Mouse (Mus musculus) testis, postnatal 10 days (tissue): Measurements from ENCODE around the gene Optn.
"Not testable (repeated sequence)": the region's sequence is repeated elsewhere in the genome, so short reads cannot be mapped to it uniquely, and the experiment has no call there.

Experiments used
- DNase-seq: peaks from one replicate; pipeline ENCODE4 v3.0.0; 2021; ENCODE audit warnings: low spot score

Optn gene

DNA sequence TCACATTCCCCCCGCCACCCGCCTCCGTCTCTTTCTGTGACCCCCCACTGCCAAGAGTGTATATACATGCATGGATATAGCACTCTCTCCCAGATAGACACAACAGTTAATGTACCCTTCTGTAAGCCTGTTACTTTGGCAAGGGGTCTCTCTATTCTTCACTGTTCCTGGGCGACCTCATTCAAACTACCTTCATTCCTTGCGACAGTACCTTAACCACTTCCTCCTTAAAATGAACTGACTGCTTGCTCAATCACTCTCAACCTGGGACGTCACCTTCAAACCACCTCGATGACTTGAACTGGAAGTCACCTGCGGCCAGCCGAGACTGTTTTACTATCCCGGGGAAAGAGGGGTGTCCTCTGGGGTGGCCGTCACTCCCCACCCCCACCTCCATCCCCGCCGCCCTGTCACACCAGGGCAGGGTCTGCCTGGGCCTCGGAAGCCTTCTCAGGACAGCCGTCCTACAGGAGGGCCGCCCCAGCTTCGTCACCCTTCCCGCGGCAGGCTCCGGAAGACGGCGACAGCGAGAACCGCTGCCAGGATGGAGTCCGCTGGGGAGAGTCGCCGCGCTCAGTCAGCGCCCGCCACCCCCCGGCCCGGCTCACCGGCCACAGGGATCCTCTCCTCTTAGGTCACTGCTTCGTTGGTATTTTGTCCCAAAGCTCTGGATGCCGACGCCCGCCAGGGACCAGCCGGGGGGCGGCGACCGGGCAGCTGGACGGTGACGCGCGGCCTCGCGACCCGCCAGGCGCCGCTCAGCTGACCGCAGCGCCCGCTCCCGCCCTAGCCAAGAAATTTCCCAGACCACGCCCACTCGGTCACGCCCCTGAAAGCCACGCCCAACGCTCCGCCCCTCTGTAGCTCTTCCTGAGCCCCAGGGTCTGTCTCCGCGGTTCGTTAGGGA is at the start of gene Optn:
Gene Optn (minus strand): TSS at position 753 of the 907 bp plus-strand sequence.
- DNase-seq, result peak; percentile 96

DNA sequence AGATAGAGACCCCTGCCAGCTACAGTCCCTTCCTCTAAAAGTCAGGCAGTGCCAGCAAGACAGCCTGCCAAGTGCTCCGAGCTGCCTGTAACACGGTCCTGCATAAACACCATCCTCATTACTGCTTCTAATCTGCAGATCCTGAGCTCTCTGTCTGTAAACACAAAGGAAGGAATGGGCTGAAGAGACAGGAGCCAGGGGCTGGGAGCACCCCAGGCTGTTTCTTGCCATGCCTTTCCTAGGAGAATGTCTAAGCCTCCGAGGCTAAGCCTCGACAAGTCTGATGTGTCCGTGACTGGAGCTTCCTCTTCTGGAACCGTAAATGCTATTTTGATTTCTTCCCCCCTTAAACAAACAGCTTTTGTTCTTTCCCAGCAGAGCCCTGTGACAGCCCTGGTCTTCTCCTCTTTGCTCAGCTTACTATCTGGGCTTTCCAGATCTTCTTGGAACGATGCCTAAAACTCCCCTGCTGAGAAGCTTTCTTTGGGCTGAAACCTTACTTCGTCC is 49.0 kb upstream of the Optn start:
- no peak for DNase-seq

DNA sequence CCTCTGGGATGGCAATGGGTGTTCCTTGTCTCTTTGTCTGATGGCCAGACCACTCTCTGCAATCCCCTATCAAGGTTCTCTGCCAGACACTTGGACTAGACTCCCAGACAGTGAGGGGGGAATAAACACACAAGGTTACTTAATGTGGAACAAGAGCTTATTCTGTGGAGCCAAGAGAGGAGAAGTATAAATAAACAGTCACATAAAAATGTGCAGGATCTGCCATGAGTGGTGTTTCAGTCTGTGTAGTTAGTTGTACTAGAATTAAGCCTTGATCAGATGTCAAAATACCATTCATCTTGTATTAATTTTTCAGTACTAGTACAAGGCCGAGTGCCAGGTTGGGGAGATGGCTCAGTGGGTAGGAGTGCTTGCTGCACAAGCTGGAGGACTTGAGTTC is 39.0 kb upstream of the Optn start:
- DNase-seq, result no peak

DNA sequence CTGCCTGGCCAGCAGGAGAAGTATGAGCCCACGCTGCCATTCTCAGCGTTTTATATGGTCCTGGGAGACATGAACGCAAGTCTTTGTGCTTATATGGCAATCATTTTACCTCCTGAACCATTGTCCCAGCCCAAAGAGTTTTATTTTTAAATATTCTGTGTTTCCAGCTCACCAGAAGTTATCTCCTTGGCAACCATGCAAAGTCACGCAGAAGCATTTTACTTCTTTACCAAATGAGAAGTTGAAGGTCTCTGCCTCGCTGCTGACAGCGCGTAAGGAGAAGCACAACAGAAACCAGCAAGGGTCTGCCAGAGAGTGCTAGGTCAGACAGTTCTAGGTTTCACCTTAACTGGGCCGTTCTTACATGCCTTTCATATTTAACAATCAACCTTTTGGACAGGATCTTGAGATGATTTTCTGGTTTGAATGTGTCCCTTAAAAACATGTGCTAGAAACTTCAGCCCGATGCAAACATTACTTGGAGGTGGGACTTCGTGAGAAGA is 37.9 kb upstream of the Optn start:
- DNase-seq, result no peak

DNA sequence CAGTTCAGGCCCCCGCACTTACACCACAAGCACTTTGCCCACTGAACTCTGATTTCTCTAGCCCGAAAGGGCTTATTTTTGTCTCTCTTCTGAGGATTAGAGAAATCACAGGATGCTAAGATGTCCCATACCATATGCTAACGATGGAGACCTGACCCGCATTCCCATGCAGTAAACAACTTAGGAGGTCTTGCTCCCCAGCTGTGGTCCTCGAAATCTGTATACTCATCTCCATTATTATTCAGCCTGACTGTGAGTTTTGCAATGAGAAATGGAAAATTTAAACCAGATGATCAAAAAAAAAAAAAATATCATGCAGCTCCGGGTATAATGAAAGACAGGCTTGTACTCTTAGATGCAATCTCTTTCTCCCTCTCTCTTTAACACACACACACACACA is 35.3 kb upstream of the Optn start:
- DNase-seq, result no peak

DNA sequence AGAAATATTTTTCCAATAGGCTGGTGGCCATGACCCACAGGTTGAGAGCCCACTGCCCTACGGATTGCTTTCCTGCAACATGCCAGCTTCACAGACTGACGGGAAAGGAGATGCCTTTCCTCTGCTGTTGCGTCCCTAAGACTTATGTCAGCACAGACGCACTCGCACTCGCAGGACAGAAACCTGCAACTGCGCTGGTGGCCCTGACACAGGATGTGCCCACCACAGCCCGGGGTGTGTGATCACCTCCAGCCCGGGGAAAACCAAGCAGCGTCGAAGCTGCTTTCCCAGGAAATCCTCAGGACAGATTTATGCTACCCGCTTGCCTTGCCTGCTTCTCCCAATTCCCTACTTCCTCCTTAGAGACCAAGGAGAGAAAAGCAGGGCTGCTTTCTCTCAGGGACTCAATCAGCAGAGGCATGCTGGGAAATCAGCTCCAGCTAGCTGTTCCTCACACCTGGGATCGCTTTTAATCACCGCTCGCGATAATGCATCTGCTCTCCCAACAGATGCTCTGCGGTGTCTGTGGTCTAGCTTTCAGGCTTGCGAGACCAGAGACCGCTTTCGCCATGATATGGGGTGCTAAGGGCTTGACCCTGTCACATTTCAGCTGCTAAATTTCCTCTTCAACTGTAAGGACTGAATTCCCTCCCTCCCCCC is 34.1 kb upstream of the Optn start:
- no peak for DNase-seq

DNA sequence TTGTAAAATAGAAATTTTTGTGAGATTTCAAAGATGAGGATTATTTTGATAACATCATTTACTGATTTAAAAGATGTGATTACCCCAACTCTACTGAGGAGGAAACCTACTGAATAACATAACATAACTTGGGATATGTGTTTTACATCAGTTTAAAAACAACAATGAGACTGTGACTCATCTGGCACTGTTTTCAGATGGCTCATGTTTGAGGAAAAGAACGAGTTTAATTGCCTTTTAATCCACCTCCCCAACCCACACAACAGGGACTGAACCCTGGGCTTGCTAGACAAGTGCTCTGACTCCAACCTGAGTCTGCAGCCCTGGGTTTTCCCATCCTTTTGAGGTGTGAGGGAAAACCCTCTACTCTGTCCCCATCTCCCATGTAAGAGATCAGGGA is 31.5 kb upstream of the Optn start:
- no peak for DNase-seq

DNA sequence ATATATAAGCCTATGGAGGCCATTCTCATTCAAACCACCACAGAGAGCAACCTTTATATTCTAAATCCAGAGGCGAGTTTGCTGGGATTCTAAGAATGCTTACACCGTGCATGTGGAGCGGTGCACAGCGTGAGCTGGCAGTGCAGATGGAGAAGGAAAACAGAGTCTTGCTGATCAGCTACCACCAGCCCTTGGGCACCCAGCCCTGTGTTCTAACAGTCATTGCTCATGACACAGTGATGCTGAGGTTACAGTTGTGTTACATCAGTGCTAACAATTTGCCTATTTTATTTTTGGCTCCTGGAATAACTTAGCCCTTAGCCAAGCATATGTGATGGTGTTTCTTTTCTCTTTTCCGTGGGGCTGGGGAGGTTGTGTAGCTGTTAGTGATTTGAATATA is 31.0 kb upstream of the Optn start:
- no peak for DNase-seq

DNA sequence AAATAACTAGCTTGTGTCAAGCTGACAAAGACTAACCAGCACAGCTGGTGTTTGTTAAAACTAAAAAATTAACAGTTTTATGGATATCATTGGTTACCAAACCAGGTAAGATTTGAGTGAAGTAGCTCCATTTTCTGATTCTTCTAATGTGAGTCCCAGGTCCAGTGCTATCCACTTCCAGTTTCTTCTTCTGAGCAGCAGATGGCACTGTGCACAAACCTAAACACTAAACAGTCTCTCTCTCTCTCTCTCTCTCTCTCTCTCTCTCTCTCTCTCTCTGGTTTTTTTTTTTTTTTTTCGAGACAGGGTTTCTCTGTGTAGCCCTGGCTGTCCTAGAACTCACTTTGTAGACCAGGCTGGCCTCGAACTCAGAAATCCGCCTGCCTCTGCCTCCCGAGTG is 26.5 kb upstream of the Optn start:
- not testable (repeated sequence) for DNase-seq

DNA sequence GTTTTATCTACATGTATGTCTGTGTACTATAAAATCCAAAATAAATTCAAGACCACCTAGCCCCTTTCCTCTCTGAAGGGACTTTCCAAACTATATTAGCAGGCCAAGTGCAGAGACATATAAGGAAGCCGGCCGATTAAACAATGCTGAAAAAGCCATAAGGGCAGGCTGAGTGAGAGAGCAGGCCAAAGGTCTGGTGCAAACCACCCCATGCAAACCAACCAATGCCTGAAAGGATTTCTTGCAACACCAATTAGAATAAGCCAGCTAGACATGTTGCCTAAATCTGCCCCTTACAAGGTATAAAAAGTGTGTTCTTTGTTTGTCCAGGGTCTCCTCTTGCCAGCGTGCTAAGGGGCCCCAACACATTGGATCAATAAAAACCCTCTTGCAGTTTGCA is 23.8 kb upstream of the Optn start:
- DNase-seq, result no peak

DNA sequence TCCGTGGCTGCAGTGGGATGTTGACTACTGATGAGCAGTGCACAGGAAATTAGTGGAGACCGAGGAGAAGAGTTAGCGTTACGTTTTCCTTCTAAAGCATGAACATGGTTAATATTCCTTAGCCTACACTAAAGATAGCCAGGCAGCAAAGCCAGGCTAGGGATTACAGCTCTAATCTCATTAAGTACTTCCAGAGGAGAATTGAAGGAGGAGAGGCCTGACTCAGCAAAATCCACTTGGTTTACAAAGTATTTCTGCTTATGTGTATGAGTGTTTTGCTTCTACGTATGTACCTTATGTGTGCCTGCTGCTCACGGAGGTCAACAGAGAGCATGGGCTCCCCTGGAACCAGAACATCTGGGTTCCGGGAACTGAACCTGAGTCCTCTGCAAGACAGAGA is 19.9 kb upstream of the Optn start:
- no peak for DNase-seq

DNA sequence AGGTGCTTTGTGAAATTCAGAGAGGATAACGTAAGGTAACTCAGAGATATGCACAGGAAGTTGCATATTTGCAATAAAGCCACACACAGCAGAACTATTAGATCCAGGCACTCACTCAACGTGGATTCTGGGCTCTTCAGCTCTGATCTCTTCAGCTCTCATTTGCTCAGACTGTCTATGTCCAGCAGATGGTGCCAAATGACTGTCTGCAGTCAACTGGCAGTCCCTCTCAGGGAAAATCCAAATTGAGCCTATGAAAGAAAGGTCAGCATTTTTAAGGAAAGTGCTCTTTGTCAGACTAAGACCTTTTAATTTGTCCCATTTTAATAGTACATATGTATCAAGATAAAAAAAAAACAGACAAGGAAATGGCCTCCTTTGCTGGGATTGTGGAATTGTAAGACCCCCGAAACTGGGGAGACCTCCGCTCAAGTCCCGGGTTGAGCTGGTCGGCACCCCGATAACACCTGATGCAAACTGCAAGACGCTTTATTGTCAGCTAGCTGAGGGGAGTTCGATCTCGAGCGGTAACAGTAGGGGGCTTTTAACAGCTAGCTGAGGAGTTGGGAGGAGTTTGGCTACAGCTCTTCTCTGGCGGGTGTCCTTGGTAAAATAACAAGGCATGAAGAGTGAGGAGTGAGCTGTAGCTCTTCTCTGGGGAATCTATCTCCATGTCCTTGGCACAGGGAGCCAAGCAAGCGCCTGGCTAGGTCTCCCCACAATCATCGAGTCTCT is 16.4 kb upstream of the Optn start:
- DNase-seq, result peak; percentile 57

DNA sequence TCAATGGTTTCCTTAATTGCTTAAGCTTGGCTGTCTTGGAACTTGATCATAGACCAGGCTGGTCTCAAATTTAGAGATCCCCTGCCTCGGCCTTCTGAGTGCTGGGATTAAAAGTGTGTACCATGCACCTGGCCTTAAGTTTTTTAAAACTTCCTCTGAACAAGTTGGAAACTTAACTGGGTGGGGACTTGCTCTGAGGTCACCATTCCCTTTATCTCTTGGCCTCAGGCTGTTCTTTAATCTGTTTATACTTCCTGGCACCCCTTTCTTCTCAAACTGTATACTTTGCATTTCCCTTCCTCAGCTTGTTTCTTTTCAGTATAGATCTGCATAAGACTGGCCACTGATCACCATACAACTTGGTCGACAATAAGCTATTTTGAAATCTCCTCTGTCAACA is 14.1 kb upstream of the Optn start:
- no peak for DNase-seq

DNA sequence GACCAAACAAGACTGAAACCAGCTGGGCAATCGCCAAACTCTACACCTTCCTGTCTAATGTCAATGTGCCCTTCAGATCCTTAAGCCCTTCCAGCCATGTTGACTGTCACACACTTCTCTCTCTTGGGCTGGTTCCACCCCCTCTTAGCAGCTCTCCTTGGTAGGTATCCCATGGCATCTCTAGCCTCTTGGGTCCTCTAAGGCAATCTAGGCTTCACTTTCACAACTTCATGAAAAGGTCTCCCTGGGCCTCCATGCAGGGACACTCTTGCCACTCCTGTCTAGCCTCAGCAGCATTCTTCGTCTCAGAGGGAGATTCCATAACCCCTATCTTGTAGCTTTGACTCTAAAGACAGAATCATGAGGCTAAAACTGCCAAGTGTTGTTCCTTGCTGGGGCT is 13.6 kb upstream of the Optn start:
- DNase-seq, result no peak

DNA sequence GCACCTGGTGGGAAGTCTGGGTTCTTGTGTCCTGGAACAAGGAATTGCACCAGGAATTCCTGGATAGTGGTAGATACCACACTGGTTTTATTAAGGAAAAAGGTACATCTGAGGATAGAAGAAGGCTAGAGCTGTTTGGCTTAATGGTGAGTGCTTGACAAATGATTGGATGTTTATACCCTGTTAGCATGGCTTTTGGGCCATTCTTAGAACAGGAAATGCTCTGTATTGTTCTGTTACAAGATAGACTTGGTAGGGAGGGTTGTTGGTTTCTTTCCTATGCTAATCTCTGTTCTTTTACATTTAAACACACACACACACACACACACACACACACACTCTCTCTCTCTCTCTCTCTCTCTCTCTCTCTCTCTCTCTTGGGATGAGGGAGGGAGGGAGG is 12.0 kb upstream of the Optn start:
- no peak for DNase-seq

DNA sequence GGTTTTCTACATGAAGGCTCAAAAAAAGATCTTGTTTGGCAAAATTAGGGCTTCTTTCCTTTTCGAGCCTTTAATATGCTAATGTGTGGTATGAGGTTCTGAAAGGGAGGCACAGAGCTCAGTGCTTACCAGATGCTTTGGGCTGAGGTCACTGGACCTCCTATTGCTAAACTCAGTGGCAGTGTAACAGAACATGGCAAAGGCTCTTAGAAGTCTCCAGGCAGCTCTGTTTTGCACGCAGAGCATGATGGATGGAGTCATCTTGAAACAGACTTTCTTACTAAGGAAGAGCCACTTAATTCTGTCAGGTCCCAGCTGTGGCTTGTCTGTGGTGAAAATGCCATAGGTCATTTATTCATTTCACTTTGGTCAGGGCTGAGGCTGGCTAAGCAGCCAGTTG is 11.6 kb upstream of the Optn start:
- DNase-seq, result no peak

DNA sequence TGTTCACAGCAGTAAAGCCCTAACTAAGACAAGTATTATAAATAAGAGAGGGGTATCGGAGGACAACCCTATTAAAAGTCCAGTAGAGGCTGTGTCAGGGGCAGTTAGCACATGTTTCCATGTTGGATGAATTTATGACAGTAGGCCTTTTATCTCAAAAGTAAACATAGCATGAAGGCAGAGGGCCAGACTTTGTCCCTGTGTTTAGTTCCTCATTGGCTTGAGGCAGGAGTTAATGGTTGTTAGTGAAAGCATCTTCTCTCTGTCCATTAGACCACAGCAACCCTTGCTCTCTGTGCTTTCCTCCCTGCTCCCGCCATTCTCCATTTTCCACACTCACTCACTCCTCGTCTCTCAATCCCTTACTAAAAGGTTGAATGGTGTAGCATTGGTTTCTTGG is 9.9 kb upstream of the Optn start:
- DNase-seq, result no peak

DNA sequence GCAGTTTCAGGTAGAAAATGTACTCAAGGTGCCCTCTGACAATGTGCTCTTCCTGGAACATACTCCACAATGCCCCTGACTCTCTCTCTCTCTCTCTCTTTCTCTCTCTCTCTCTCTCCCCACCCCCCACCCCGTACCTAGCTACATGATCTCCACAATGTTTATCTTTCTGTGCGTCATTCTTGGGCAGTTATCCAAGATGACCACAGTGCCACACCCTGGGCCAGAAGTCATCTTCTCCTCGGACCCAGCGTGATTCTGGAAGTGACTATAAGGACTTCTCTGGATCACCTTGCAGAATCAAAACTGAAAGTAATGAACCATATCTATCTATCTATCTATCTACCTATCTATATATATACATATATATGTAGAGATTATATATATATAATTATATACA is 4.1 kb upstream of the Optn start:
- DNase-seq, result no peak

DNA sequence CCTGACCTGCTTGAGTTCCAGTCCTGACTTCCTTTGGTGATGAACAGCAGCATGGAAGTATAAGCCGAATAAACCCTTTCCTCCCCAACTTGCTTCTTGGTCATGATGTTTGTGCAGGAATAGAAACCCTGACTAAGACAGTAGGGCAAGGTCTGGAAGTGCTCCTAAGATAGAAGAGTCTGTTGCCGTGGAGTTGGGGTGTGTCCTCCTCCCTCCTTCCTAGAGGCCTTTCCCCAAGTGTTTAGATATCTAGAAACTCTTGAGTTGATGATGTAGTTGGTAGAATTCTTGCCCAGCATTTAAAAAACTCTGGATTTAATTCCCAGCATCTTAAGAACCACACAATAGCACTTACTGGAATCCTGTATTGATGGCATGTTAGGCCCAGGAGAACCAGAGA is 3.4 kb upstream of the Optn start:
- not testable (repeated sequence) for DNase-seq

DNA sequence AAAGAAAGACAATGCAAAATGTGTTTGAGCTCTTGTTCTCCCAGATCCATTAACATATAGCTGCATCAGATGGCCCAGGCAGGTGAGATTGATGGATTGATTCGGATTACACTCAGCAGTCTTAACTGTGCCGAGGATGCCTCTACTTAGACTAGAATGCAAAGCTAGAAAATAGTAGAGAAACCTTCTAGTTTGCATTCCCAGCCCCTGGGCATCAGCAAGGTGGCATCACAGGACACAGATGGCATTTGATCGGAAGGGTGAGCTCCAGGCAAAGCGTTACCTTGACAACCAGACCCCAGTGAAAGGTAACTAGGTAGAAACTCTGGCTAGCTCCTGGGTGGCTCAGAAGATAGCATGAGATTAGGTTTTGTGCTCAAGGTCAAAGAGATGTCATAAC is 396 bp upstream of the Optn start:
- DNase-seq, result no peak

DNA sequence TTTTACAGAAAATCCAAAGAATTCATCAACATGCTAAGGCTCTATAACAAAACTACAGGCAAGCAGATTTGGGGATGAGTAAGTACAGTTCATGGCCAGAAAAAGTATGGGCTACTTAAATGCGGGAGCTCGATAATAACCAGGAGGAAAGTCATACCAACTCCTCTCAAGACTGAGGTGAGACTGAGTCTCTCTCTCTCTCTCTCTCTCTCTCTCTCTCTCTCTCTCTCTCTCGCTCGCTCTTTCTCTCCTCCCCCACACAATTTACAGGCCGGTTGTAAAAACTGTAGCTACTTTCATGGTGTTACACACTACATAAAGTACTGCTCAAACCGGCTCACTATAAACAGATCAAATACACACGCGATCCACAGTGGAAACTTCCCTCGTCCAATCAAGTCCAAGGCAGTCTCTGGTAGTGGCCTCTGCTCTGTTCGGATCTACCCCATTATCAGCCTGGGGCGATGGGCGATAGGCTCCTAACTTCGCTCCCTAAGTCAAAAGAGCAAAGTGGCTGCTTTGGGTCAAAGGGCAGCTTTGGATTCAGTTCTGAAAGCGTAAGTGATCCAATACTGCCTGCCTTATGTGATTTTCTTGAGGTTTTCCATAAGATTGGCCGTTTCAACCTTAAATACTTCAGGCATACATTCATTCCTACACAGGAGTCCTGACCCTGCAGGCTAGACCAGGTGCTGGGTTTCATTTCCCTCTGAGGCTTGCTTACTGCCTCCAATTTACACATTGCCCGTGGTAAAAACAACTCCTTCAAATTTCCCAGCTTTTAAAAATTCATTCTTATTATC is 1.2 kb downstream of the Optn start:
- DNase-seq, result no peak
